Mouse (Mus musculus) CH12.LX (cell line): ENCODE data around the gene Pdpk1. TPM values are rescaled to one million over a fixed set of nuclear protein-coding genes. Genes with fewer than 3 reads are reported as not detected.

Experiments used
- DNase-seq: peaks from one replicate; pipeline ENCODE4 v3.0.0-alpha.2; 2013; ENCODE audit errors: extremely low read depth
- H3K27ac ChIP-seq: 2 replicates; pipeline ENCODE4 v1.5.1; 2012; ENCODE audit warnings: low read depth, mild to moderate bottlenecking, control low read depth, moderate library complexity; ENCODE audit not compliant: insufficient read depth
- H3K27me3 ChIP-seq: replicated peaks from 2 replicates; pipeline ENCODE3; 2012; ENCODE audit warnings: inconsistent platforms
- H3K36me3 ChIP-seq, 2 experiments: replicated peaks in 1 of 2; 2 replicates each; pipeline versions ENCODE3 to v1.6.1; 2012; ENCODE audit warnings: inconsistent platforms in 1 of 2, low read length in 1 of 2, mild to moderate bottlenecking in 1 of 2, mixed read lengths in 1 of 2, moderate library complexity in 1 of 2; ENCODE audit not compliant: control insufficient read depth in 1 of 2, insufficient read depth in 1 of 2
- H3K4me1 ChIP-seq, 2 experiments: 2 replicates each; pipeline ENCODE4 v1.6.1; 2012; ENCODE audit warnings: inconsistent platforms in 1 of 2, moderate library complexity in 1 of 2; ENCODE audit not compliant: insufficient read depth in 2 of 2, control insufficient read depth in 1 of 2
- H3K4me2 ChIP-seq: 2 replicates; pipeline ENCODE4 v1.6.1; 2012; ENCODE audit warnings: low read depth, mild to moderate bottlenecking, control low read depth; ENCODE audit not compliant: poor library complexity, insufficient read depth, severe bottlenecking
- H3K4me3 ChIP-seq, 3 experiments: fragments of 150-350 bp in 1 of 3; sonication (generic) in 1 of 3; replicated peaks in 1 of 3; 2 replicates each; pipeline versions ENCODE3 to v1.5.1; 2011 to 2012; ENCODE audit warnings: low read depth in 2 of 3, low read length in 2 of 3, mild to moderate bottlenecking in 2 of 3, moderate library complexity in 2 of 3, control low read depth in 1 of 3, improper control_type of control experiment in 1 of 3, inconsistent platforms in 1 of 3, mixed read lengths in 1 of 3; ENCODE audit not compliant: poor library complexity in 1 of 3
- H3K79me2 ChIP-seq: replicated peaks from 2 replicates; pipeline ENCODE4 v1.6.1; 2012; ENCODE audit warnings: mild to moderate bottlenecking, moderate library complexity; ENCODE audit not compliant: control insufficient read depth, poor library complexity, insufficient read depth, severe bottlenecking; ENCODE audit errors: extremely low read depth
- H3K9ac ChIP-seq: 2 replicates; pipeline ENCODE4 v1.6.1; 2012; ENCODE audit warnings: low read depth, mild to moderate bottlenecking, control low read depth, moderate library complexity; ENCODE audit not compliant: insufficient read depth
- H3K9me3 ChIP-seq: replicated peaks from 2 replicates; pipeline ENCODE3; 2012; ENCODE audit warnings: low read length, inconsistent platforms, mixed read lengths
- BHLHE40 ChIP-seq: IDR thresholded peaks from 2 replicates; pipeline ENCODE4 v1.6.1; 2011; ENCODE audit warnings: mild to moderate bottlenecking, low read depth, low read length, improper control_type of control experiment
- CHD1 ChIP-seq: IDR thresholded peaks from 2 replicates; pipeline ENCODE4 v1.6.1; 2012; ENCODE audit warnings: low read depth, low read length, improper control_type of control experiment, inconsistent platforms
- CHD2 ChIP-seq: IDR thresholded peaks from 2 replicates; pipeline ENCODE4 v1.6.1; 2011; ENCODE audit warnings: low read length, improper control_type of control experiment
- CTCF ChIP-seq, 2 experiments: IDR thresholded peaks in 1 of 2; conservative IDR thresholded peaks in 1 of 2; 2 replicates each; pipeline ENCODE4 v1.5.1; 2011 to 2012; ENCODE audit warnings: low read depth in 2 of 2, low read length in 2 of 2, improper control_type of control experiment in 1 of 2, inconsistent platforms in 1 of 2, mild to moderate bottlenecking in 1 of 2, moderate library complexity in 1 of 2
- E2F4 ChIP-seq: IDR thresholded peaks from 2 replicates; pipeline ENCODE4 v1.6.1; 2011; ENCODE audit warnings: low read depth, low read length, improper control_type of control experiment; ENCODE audit not compliant: insufficient replicate concordance
- EP300 ChIP-seq: IDR thresholded peaks from 2 replicates; pipeline ENCODE4 v1.6.1; 2011; ENCODE audit warnings: low read length, improper control_type of control experiment
- HCFC1 ChIP-seq: IDR thresholded peaks from 2 replicates; pipeline ENCODE4 v1.6.1; 2012; ENCODE audit warnings: low read depth, mild to moderate bottlenecking, inconsistent platforms, low read length, improper control_type of control experiment
- IRF4 ChIP-seq: IDR thresholded peaks from 2 replicates; pipeline ENCODE4 v1.6.1; 2014; ENCODE audit warnings: low read depth, mild to moderate bottlenecking, inconsistent platforms, low read length, improper control_type of control experiment
- JUND ChIP-seq: conservative IDR thresholded peaks from 2 replicates; pipeline ENCODE4 v1.6.1; 2011; ENCODE audit warnings: low read depth, low read length, improper control_type of control experiment
- KAT2A ChIP-seq: IDR thresholded peaks from 2 replicates; pipeline ENCODE4 v1.6.1; 2012; ENCODE audit warnings: low read length, improper control_type of control experiment, inconsistent platforms; ENCODE audit not compliant: insufficient replicate concordance
- MAX ChIP-seq: IDR thresholded peaks from 2 replicates; pipeline ENCODE4 v1.6.1; 2011; ENCODE audit warnings: low read length, improper control_type of control experiment
- MAZ ChIP-seq: IDR thresholded peaks from 2 replicates; pipeline ENCODE4 v1.6.1; 2012; ENCODE audit warnings: low read depth, mild to moderate bottlenecking, inconsistent platforms, low read length, improper control_type of control experiment, moderate library complexity
- MYC ChIP-seq: IDR thresholded peaks from 2 replicates; pipeline ENCODE4 v1.6.1; 2011; ENCODE audit warnings: low read depth, mild to moderate bottlenecking, improper control_type of control experiment, low read length
- NELFE ChIP-seq: IDR thresholded peaks from 2 replicates; pipeline ENCODE4 v1.6.1; 2011; ENCODE audit warnings: low read depth, low read length, improper control_type of control experiment
- PAX5 ChIP-seq: IDR thresholded peaks from 2 replicates; pipeline ENCODE4 v1.6.1; 2012; ENCODE audit warnings: low read length, inconsistent platforms, mixed read lengths
- POLR2A ChIP-seq: IDR thresholded peaks from 2 replicates; pipeline ENCODE4 v1.6.1; 2011; ENCODE audit warnings: low read depth, mild to moderate bottlenecking, improper control_type of control experiment, low read length
- POLR2AphosphoS2 ChIP-seq: IDR thresholded peaks from 2 replicates; pipeline ENCODE4 v1.6.1; 2011; ENCODE audit warnings: low read depth, low read length, improper control_type of control experiment
- RCOR1 ChIP-seq: conservative IDR thresholded peaks from 2 replicates; pipeline ENCODE4 v1.6.1; 2012; ENCODE audit warnings: low read depth, mild to moderate bottlenecking, inconsistent platforms, low read length, improper control_type of control experiment
- SIN3A ChIP-seq: IDR thresholded peaks from 2 replicates; pipeline ENCODE4 v1.6.1; 2012; ENCODE audit warnings: low read length, improper control_type of control experiment, inconsistent platforms
- TBP ChIP-seq: conservative IDR thresholded peaks from 2 replicates; pipeline ENCODE4 v1.6.1; 2011; ENCODE audit warnings: low read depth, low read length, improper control_type of control experiment
- TCF12 ChIP-seq: IDR thresholded peaks from 2 replicates; pipeline ENCODE4 v1.6.1; 2014; ENCODE audit warnings: low read depth, mild to moderate bottlenecking, inconsistent platforms, low read length, improper control_type of control experiment
- UBTF ChIP-seq: IDR thresholded peaks from 2 replicates; pipeline ENCODE4 v1.6.1; 2012; ENCODE audit warnings: low read depth, mild to moderate bottlenecking, inconsistent platforms, low read length, improper control_type of control experiment, moderate library complexity
- USF1 ChIP-seq: IDR thresholded peaks from 2 replicates; pipeline ENCODE4 v1.6.1; 2014; ENCODE audit warnings: low read depth, mild to moderate bottlenecking, inconsistent platforms, low read length, improper control_type of control experiment
- ZC3H11A ChIP-seq: IDR thresholded peaks from 2 replicates; pipeline ENCODE4 v1.6.1; 2012; ENCODE audit warnings: low read depth, mild to moderate bottlenecking, inconsistent platforms, low read length, improper control_type of control experiment
- ZMIZ1 ChIP-seq: IDR thresholded peaks from 2 replicates; pipeline ENCODE4 v1.6.1; 2012; ENCODE audit warnings: low read depth, mild to moderate bottlenecking, inconsistent platforms, low read length, improper control_type of control experiment
- dilution Hi-C: fragments of 300-500 bp; cut with MboI; formaldehyde crosslinking; loops from 2 replicates; pipeline ENCODE4 v1.14.3; 2020; ENCODE audit warnings: low sequenced_read_pairs; ENCODE audit not compliant: extremely low pct_unique_long_range_greater_than_20kb, extremely low pct_ligation_motif_present
- in situ Hi-C: fragments of 300-500 bp; cut with MboI; formaldehyde crosslinking; loops from 3 replicates; pipeline ENCODE4 v1.14.3; 2019; ENCODE audit warnings: low sequenced_read_pairs, low pct_ligation_motif_present, low pct_unique_long_range_greater_than_20kb, mixed read lengths
- polyA plus RNA-seq: library from polyadenylated mRNA; unstranded; fragments of >175 nt; gene quantifications from 2 replicates; pipeline ENCODE4 v1.2.1, GENCODE M21; 2012; ENCODE audit warnings: low read depth; ENCODE audit not compliant: insufficient read length
- total RNA-seq, 2 experiments: library from RNA; depleted of rRNA; stranded (reverse); fragments of 300-350 nt in 1 of 2; fragments of >200 nt in 1 of 2; gene quantifications; 2 replicates each; pipeline ENCODE4 v1.2.3; 2012 to 2014

Gene Pdpk1
- total RNA-seq (2012; rRNA removed) (15.3 and 15.9 TPM in 2 replicates), total RNA-seq (2014; rRNA removed) (16.7 and 17.0 TPM in 2 replicates), polyA plus RNA-seq (9.6 and 12.2 TPM in 2 replicates)

DNA sequence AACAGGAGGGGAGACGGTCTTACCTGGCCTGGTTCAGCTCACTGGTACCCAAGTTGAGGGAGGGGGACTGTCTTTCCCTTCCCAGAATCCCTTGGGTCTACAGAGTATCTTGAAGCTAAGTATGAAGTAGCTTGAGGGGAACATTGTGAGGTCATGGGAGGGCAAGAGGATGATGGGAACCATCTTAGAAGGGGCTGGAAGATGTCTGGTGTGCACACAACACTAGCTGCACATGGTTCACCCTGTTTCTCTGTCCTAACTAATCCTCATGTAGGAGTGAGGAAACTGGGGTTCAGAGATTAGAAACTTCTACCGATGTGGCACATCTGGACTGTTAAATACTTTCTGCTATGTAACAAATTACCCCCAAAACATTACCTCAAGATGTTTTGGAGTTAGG, at the start of gene Pdpk1:
Gene Pdpk1, minus strand, starts transcription at position 101 of the 400 bp plus-strand sequence.
- Histone ChIP-seq H3K27me3 (no peaks in the 10 kb centered on the region), H3K9ac (peak within 1 kb of the TSS; percentile 2; the same call in 1 of the 2 replicates), H3K79me2 (no peaks in the 10 kb centered on the region), H3K36me3 (no peaks in the 10 kb centered on the region), H3K9me3 (no peaks in the 10 kb centered on the region), H3K4me3 (peak within 1 kb of the TSS; percentile 42 to 53 (median 50))
- dilution Hi-C loops = no loop called here
- in situ Hi-C loops = no loop called here
- no peak for TF ChIP-seq JUND
- TF ChIP-seq POLR2A = no peak
- no peak for TF ChIP-seq PAX5
- no peak for TF ChIP-seq NELFE
- TF ChIP-seq KAT2A = no peak
- TF ChIP-seq ZMIZ1 = no peak
- TF ChIP-seq, all 38 proteins: peak for 0
- peak within 1 kb of the TSS; percentile 26 for H3K4me2 ChIP-seq
- peaks cover 2 to 20% of the 10 kb centered on the region in 2 experiments; a peak in 2 of 4 replicates for H3K4me1 ChIP-seq
- no peak within 1 kb of the TSS for H3K27ac ChIP-seq
- DNase-seq = no peak

DNA sequence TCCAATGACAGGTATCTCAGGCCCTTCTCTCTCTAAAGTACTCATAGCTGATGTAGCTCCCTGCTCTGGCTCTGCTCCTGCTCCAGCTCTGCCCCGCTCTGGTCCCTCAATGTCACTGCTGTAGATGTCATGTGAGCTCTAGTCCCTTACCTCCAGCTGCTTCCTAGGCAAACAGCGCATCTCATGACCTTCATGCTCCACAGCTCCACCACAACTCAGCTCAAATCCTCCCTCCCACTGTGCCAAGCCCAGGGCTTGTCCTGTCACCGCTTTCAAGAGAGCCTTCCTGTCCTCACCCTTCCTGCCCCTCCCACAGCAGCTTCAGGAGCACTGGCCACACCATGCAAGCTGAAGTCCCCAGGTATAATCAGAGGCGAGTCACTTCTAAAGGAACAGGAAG, 49.0 kb upstream of the Pdpk1 start:
- H3K27ac ChIP-seq = no peak overlapping the region

DNA sequence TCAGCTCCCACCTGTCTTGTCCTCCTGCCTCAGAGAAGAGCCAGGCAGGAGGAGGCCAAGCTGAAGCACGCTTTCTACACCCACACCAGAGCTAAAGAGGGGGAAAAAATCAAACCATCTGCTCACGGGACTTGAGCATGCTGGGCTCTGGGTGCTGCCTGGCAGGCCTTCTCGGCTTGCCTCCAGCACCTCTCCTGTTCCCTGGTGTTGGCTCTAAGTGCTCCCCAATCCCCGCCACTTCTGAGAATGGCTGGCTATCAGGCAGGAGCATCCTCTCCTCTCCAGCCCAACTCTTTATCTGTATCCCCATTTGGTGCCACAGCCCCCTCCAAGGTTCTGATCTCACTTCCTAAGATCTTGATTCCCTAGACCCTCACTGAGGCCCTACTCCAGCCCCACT, 48.5 kb upstream of the Pdpk1 start:
- in situ Hi-C loops (no loop called here), dilution Hi-C loops (no loop called here)
- H3K4me3 ChIP-seq = no peak overlapping the region

More for the DNA sequence above, 49.0 kb upstream of the Pdpk1 start:
- H3K9me3 ChIP-seq = no peaks in the 10 kb centered on the region
- H3K4me2 ChIP-seq = no peak overlapping the region
- dilution Hi-C loops = no loop called here
- no peak overlapping the region for H3K9ac ChIP-seq
- H3K4me1 ChIP-seq = peaks cover 6 to 34% of the 10 kb centered on the region in 2 experiments; a peak in 3 of 4 replicates
- H3K27me3 ChIP-seq = no peaks in the 10 kb centered on the region
- TF ChIP-seq TBP (no peak), EP300 (no peak), ZC3H11A (no peak), HCFC1 (no peak), RCOR1 (no peak), CHD2 (no peak), E2F4 (no peak), JUND (no peak), CHD1 (no peak), MYC (no peak), MAX (no peak), UBTF (no peak), KAT2A (no peak), POLR2AphosphoS2 (no peak), IRF4 (no peak), SIN3A (no peak), USF1 (no peak), CTCF (conservative IDR thresholded peaks at IDR 0.05 in 1 of 2, IDR thresholded peaks at IDR 0.05 in 1 of 2; ENCODE audit: low read depth in 2 of 2, low read length in 2 of 2) (no peak)
- TF ChIP-seq, all 38 proteins: peak for 0
- Histone ChIP-seq H3K79me2 (no peaks in the 10 kb centered on the region), H3K36me3 (peaks cover 0 to 38% of the 10 kb centered on the region in 2 experiments), H3K4me3 (no peak overlapping the region)
- DNase-seq = no peak
- in situ Hi-C loops = no loop called here

More for the DNA sequence above, 48.5 kb upstream of the Pdpk1 start:
- no peaks in the 10 kb centered on the region for H3K9me3 ChIP-seq
- no peak overlapping the region for H3K9ac ChIP-seq
- no peaks in the 10 kb centered on the region for H3K79me2 ChIP-seq
- peaks cover 0 to 39% of the 10 kb centered on the region in 2 experiments for H3K36me3 ChIP-seq
- TF ChIP-seq MAZ = no peak
- no peak for TF ChIP-seq CHD1
- TF ChIP-seq BHLHE40 = no peak
- TF ChIP-seq TCF12 = no peak
- TF ChIP-seq ZMIZ1 = no peak
- TF ChIP-seq USF1 = no peak
- TF ChIP-seq RCOR1 = no peak
- TF ChIP-seq HCFC1 = no peak
- no peak for DNase-seq
- H3K4me1 ChIP-seq = peaks cover 6 to 34% of the 10 kb centered on the region in 2 experiments; a peak in 3 of 4 replicates
- no peak overlapping the region for H3K27ac ChIP-seq
- no peak overlapping the region for H3K4me2 ChIP-seq
- no peaks in the 10 kb centered on the region for H3K27me3 ChIP-seq
